Mouse (Mus musculus) embryonic fibroblast, embryonic 13.5 days (primary cell): ENCODE data around the gene Gse1. TPM values are rescaled to one million over a fixed set of nuclear protein-coding genes. Genes with fewer than 3 reads are reported as not detected.
A peak's percentile ranks its signal among the peaks of the same experiment; 100 is the strongest.

ENCODE experiments used
- H3K27ac ChIP-seq: 2 replicates; pipeline ENCODE4 v1.5.1; 2012; ENCODE audit warnings: low read length, control low read depth, inconsistent platforms; ENCODE audit not compliant: insufficient read depth
- H3K4me1 ChIP-seq: 2 replicates; pipeline ENCODE4 v1.6.1; 2011; ENCODE audit warnings: low read length; ENCODE audit not compliant: control insufficient read depth, insufficient read depth
- H3K4me3 ChIP-seq: 2 replicates; pipeline ENCODE4 v1.5.1; 2011; ENCODE audit warnings: mild to moderate bottlenecking, control low read depth, low read length; ENCODE audit not compliant: insufficient read depth
- CTCF ChIP-seq: IDR thresholded peaks from 2 replicates; pipeline ENCODE4 v1.5.1; 2011; ENCODE audit warnings: mild to moderate bottlenecking, control low read depth, low read length, moderate library complexity, borderline replicate concordance; ENCODE audit not compliant: insufficient read depth
- POLR2A ChIP-seq: IDR thresholded peaks from 2 replicates; pipeline ENCODE4 v1.6.1; 2011; ENCODE audit warnings: low read depth, mild to moderate bottlenecking, control low read depth, low read length, moderate library complexity
- polyA plus RNA-seq: library from polyadenylated mRNA; stranded (reverse); fragments of >200 nt; gene quantifications from 2 replicates; pipeline ENCODE4 v1.2.4, GENCODE M21; 2011; ENCODE audit warnings: low read depth; ENCODE audit not compliant: missing spikeins, insufficient read length

Gse1 gene
- polyA plus RNA-seq, 1 experiment, result 13.4 TPM

GRCm38 (mm10) chr8:120317118-120317824, 89.0 kb downstream of the Gse1 start:
- Histone ChIP-seq H3K4me3 (no peak overlapping the region), H3K27ac (no peak overlapping the region)
- TF ChIP-seq CTCF (no peak), POLR2A (no peak)

GRCm38 (mm10) chr8:120318476-120318991, 90.3 kb downstream of the Gse1 start:
- peaks cover 5% of the 10 kb centered on the region; the same call in 1 of the 2 replicates for H3K4me1 ChIP-seq
- no peak for TF ChIP-seq CTCF
- TF ChIP-seq POLR2A, result no peak
- no peak overlapping the region for H3K4me3 ChIP-seq
- peak overlapping the region; percentile 2; the same call in 1 of the 2 replicates for H3K27ac ChIP-seq

More at GRCm38 (mm10) chr8:120317118-120317824, 89.0 kb downstream of the Gse1 start:
- peaks cover 5% of the 10 kb centered on the region; the same call in 1 of the 2 replicates for H3K4me1 ChIP-seq

DNA sequence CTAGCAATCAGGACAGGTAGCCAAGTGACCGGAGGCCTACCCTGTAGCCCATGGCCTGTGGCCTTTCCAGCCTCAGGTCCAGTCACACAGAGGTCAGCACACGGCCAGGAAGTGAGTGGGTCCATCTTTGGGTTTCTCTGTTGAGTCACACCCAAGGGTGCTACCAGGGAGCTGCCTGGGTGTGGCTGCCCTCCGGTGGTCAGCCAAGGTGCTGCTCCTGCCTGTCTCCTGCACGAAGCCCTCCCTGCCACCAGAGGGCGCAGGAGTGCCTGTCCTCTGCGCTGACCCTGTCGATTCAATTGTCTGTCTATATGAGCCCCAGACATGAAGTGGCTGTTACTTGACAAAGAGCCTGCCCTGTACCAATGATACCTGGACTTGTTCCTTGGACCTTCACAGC, 91.2 kb downstream of the Gse1 start:
- H3K27ac ChIP-seq, result peak overlapping the region; percentile 2; the same call in 1 of the 2 replicates

DNA sequence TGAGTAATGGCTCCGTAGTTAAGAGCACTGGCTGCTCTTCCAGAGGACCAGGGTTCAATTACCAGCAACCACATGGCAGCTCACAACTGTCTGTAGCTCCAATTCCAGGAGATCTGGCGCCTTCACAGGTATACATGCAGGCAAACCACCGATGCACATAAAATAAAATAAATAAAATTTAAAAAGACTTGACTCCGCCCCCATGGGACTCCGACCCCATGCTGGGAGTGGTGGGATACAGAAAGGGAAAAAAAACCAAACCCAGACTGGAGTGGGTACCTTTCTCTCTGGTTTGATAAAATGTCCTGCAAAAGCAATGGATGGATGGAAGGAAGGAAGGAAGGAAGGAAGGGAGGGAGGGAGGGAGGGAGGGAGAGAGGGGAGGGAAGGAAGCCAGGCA, 91.9 kb downstream of the Gse1 start:
- Histone ChIP-seq H3K27ac (no peak overlapping the region), H3K4me1 (peaks cover 5% of the 10 kb centered on the region; the same call in 1 of the 2 replicates), H3K4me3 (no peak overlapping the region)
- TF ChIP-seq POLR2A (no peak), CTCF (no peak)

More for the DNA sequence above, 91.2 kb downstream of the Gse1 start:
- H3K4me3 ChIP-seq, result no peak overlapping the region
- peaks cover 5% of the 10 kb centered on the region; the same call in 1 of the 2 replicates for H3K4me1 ChIP-seq
- TF ChIP-seq CTCF, result peak; percentile 100
- TF ChIP-seq POLR2A, result no peak

DNA sequence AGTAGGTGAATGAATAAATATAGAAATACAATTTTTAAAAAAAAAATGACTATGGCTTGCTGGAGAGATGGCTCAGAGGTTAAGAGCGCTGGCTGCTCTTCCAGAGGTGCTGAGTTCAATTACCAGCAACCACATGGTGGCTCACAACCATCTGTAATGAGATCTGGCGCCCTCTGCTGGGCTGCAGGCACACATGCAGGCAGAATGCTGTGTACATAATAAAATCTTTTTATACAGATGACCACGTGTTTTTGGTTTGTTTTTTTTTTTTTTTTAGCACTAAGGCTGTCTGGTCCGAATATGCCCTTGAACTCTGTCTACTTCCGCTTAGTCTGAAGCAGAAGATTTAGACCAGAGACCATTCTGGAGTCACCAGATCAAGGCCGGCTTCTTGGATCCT, 93.5 kb downstream of the Gse1 start:
- H3K4me1 ChIP-seq, result peaks cover 5% of the 10 kb centered on the region; the same call in 1 of the 2 replicates
- H3K4me3 ChIP-seq, result no peak overlapping the region
- no peak overlapping the region for H3K27ac ChIP-seq
- TF ChIP-seq CTCF (peak; percentile 55; the same call in 1 of the 2 replicates), POLR2A (no peak)

- no peak overlapping the region for H3K27ac ChIP-seq
- no peak overlapping the region for H3K4me3 ChIP-seq
- TF ChIP-seq POLR2A, result no peak
- no peak for TF ChIP-seq CTCF
- H3K4me1 ChIP-seq, result peaks cover 5% of the 10 kb centered on the region; the same call in 1 of the 2 replicates
Observed at GRCm38 (mm10) chr8:120322956-120323448, 94.7 kb downstream of the Gse1 start.

DNA sequence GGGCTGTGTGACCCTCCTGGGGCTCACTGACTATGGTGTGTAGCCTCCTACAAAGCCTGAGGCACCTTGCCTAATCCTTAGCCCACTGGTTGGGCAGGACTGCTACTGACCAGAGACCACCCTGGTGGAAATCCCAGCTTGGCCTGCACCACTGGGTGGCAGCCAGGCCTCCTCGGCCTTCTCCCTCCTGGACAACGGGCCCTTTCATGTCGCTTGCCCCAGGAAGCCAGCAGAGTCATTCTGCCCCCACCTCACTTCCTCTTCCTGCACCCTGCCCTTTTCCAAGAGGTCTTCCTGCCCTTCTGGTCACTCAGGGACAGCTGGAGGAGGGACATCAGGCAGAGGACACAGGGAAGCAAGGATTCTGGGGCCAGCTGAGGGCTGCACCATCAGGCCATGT, 96.3 kb downstream of the Gse1 start:
- H3K4me1 ChIP-seq, result no peaks in the 10 kb centered on the region
- TF ChIP-seq POLR2A (no peak), CTCF (no peak)
- H3K4me3 ChIP-seq, result no peak overlapping the region
- H3K27ac ChIP-seq, result no peak overlapping the region

DNA sequence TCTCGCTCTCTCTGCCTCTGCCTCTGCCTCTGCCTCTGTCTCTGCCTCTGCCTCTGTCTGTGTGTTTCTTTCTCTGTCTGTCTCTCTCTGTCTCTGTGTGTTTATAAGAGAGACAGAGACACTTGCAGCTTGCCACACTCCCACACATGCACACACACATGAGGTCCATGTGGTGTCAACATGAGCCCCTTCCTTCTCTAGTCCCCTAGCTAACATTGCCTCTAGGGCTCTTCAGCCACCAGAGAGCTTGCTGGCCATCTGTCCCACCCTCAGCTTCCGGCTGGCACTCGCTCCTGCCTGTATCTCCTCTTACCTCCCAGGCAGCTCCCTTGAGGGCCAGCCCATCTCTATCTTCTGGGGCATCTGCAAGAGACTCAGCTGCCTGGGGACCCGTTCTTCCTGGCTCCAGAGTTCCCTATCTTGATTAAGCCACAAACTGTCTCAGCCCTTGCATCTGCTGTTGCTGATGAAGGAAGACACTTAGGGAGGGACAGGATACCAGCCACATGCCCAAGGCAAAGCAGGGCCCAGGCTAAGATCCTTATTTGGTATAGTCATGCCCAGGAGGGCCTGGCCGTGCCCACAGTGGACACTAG, 97.0 kb downstream of the Gse1 start:
- no peak overlapping the region for H3K27ac ChIP-seq
- no peaks in the 10 kb centered on the region for H3K4me1 ChIP-seq
- no peak for TF ChIP-seq CTCF
- no peak for TF ChIP-seq POLR2A

GRCm38 (mm10) chr8:120327131-120327554, 98.9 kb downstream of the Gse1 start:
- no peak overlapping the region for H3K4me3 ChIP-seq
- no peak overlapping the region for H3K27ac ChIP-seq
- TF ChIP-seq CTCF, result peak; percentile 52; the same call in 1 of the 2 replicates
- no peak for TF ChIP-seq POLR2A
- no peaks in the 10 kb centered on the region for H3K4me1 ChIP-seq

More for the DNA sequence above, 97.0 kb downstream of the Gse1 start:
- H3K4me3 ChIP-seq, result no peak overlapping the region

DNA sequence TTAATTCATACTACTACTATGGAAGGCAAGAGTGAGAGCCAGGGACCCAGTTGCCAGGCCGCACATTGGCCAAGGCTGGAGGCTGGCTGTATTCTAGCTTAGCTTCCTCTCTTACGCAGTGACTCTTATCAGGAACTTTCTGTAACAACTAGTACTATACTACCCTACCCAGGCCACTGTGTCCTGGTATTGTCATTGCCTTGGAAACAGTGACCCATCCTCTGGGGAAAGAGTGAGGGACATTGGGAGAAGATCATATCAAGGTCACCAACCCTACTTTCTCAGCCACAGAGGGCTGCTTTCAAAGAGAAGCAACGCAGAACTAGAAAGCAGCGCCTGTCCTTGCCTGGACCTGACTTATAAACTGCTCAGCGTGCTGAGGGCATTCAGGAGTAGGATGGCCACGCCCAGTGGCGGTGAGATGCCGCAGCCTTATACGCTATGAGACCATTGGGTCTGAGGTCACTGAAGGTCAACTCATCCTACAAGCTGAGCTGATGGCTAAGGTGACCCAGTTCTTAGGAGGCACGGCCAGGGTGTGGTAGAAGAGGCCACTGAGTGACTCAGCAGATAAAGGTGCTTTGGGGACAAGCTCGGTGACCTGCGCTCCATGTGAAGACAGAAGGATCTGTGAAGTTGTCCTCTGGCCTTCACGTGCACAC, 100.2 kb downstream of the Gse1 start:
- Histone ChIP-seq H3K4me1 (no peaks in the 10 kb centered on the region), H3K4me3 (no peak overlapping the region), H3K27ac (no peak overlapping the region)
- TF ChIP-seq CTCF (no peak), POLR2A (no peak)
